Mouse (Mus musculus) frontal cortex, postnatal 10 days (tissue): ENCODE measurements around the gene Hoxd1.

Source experiments
- DNase-seq, 2 experiments: peaks; one replicate each; pipeline ENCODE4 v3.0.0; 2022; ENCODE audit warnings: low spot score in 2 of 2, mixed read lengths in 1 of 2

Hoxd1 gene

GRCm38 (mm10) chr2:74747661-74748141, 15.1 kb upstream of the Hoxd1 start:
- no peak for DNase-seq

GRCm38 (mm10) chr2:74748436-74748995, 14.3 kb upstream of the Hoxd1 start:
- no peak for DNase-seq

- no peak for DNase-seq
Observed at GRCm38 (mm10) chr2:74749337-74750121, 13.3 kb upstream of the Hoxd1 start.

- no peak for DNase-seq
Observed at GRCm38 (mm10) chr2:74750731-74751250, 12.0 kb upstream of the Hoxd1 start.

GRCm38 (mm10) chr2:74751861-74752260, 10.9 kb upstream of the Hoxd1 start:
- no peak for DNase-seq

GRCm38 (mm10) chr2:74752431-74753174, 10.2 kb upstream of the Hoxd1 start:
- no peak for DNase-seq

- DNase-seq: no peak
Observed at GRCm38 (mm10) chr2:74753175-74753523, 9.6 kb upstream of the Hoxd1 start.

GRCm38 (mm10) chr2:74753711-74754110, 9.1 kb upstream of the Hoxd1 start:
- DNase-seq: no peak

- no peak for DNase-seq
Observed at GRCm38 (mm10) chr2:74760146-74760545, 2.6 kb upstream of the Hoxd1 start.

GRCm38 (mm10) chr2:74761941-74762340, 839 bp upstream of the Hoxd1 start:
- no peak for DNase-seq

- no peak for DNase-seq
Observed at GRCm38 (mm10) chr2:74763245-74763735, 510 bp downstream of the Hoxd1 start.

GRCm38 (mm10) chr2:74763976-74764375, 1.2 kb downstream of the Hoxd1 start:
- no peak for DNase-seq

GRCm38 (mm10) chr2:74774359-74774758, 11.6 kb downstream of the Hoxd1 start:
- no peak for DNase-seq

- no peak for DNase-seq
Observed at GRCm38 (mm10) chr2:74777536-74778275, 14.9 kb downstream of the Hoxd1 start.

GRCm38 (mm10) chr2:74781386-74781785, 18.6 kb downstream of the Hoxd1 start:
- DNase-seq: no peak

- no peak for DNase-seq
Observed at GRCm38 (mm10) chr2:74795531-74795930, 32.8 kb downstream of the Hoxd1 start.

GRCm38 (mm10) chr2:74808431-74808830, 45.7 kb downstream of the Hoxd1 start:
- no peak for DNase-seq
